In genomic region chr17:56010681-56011080, GRCm38 (mm10) we compare ENCODE assay signal across 7 mouse cellular contexts. TPM values are rescaled to one million over a fixed set of nuclear protein-coding genes. Genes with fewer than 3 reads are reported as not detected.
DNase-seq lines count a peak whose midpoint lies in the region; ATAC-seq and TF ChIP-seq lines count a peak whose summit lies in the region.

No protein-coding gene starts in this region.

- no peak for TF ChIP-seq POLR2A in small intestine, adult 2 months (IDR thresholded peaks at IDR 0.05; ENCODE audit: low read depth, low read length)

- peak overlapping the region; percentile 94 for H3K4me3 ChIP-seq in forebrain, embryonic 15.5 days
- H3K4me3 ChIP-seq in hindbrain, embryonic 14.5 days (replicated peaks; ENCODE audit: low read length), result peak overlapping the region; percentile 88
- peak overlapping the region; percentile 86 for H3K4me3 ChIP-seq in small intestine, adult 2 months (ENCODE audit: low read depth, low read length)

- no peaks in the 10 kb centered on the region for H3K27me3 ChIP-seq in forebrain, embryonic 15.5 days
- H3K27me3 ChIP-seq in hindbrain, embryonic 14.5 days (ENCODE audit: control insufficient read depth, insufficient read depth, low read length), result no peaks in the 10 kb centered on the region
- H3K27me3 ChIP-seq in small intestine, adult 2 months (ENCODE audit: control insufficient read depth, insufficient read depth, low read length), result no peaks in the 10 kb centered on the region

- peak overlapping the region; percentile 85 for H3K4me2 ChIP-seq in forebrain, embryonic 15.5 days (replicated peaks)
- H3K4me2 ChIP-seq in hindbrain, embryonic 14.5 days (replicated peaks), result peak overlapping the region; percentile 91

- no peak for ATAC-seq in forebrain, embryonic 15.5 days (replicated peaks)
- ATAC-seq in hindbrain, embryonic 14.5 days (ENCODE audit: low FRiP score), result no peak
- peak; percentile 8; the same call in 1 of the 2 replicates for ATAC-seq in megakaryocyte-erythroid progenitor cell, adult 5-6 weeks (replicated peaks; ENCODE audit: low FRiP score, low TSS enrichment, poor library complexity, severe bottlenecking)

- peaks cover 34% of the 10 kb centered on the region for H3K36me3 ChIP-seq in forebrain, embryonic 15.5 days
- H3K36me3 ChIP-seq in hindbrain, embryonic 14.5 days (replicated peaks; ENCODE audit: control insufficient read depth, insufficient read depth), result peaks cover 53% of the 10 kb centered on the region
- H3K36me3 ChIP-seq in small intestine, adult 2 months (ENCODE audit: control insufficient read depth, insufficient read depth, low read length), result peaks cover 25% of the 10 kb centered on the region

- peaks cover 32% of the 10 kb centered on the region for H3K4me1 ChIP-seq in forebrain, embryonic 15.5 days
- peaks cover 25% of the 10 kb centered on the region for H3K4me1 ChIP-seq in hindbrain, embryonic 14.5 days (replicated peaks; ENCODE audit: control insufficient read depth, insufficient read depth, low read length)
- H3K4me1 ChIP-seq in small intestine, adult 2 months (ENCODE audit: control insufficient read depth, insufficient read depth, insufficient read length, low read length), result peaks cover 9% of the 10 kb centered on the region

- H3K9ac ChIP-seq in forebrain, embryonic 15.5 days (replicated peaks), result no peak overlapping the region
- peak overlapping the region; percentile 90 for H3K9ac ChIP-seq in hindbrain, embryonic 14.5 days

- DNase-seq in R1 (ENCODE audit: low read depth, low spot score), result peak; percentile 72
- peak; percentile 79 for DNase-seq in cerebellum, adult 11-12 months
- DNase-seq in hindbrain, embryonic 14.5 days (ENCODE audit: low spot score), result peak; percentile 75
- peak; percentile 56 to 66 for DNase-seq in left cerebral cortex, postnatal 25 days (ENCODE audit: low spot score in 2 of 2)

- no peak overlapping the region for H3K27ac ChIP-seq in forebrain, embryonic 15.5 days (replicated peaks)
- no peak overlapping the region for H3K27ac ChIP-seq in hindbrain, embryonic 14.5 days
- H3K27ac ChIP-seq in small intestine, adult 2 months (ENCODE audit: insufficient read depth, low read depth, low read length), result no peak overlapping the region

- WGBS in forebrain, embryonic 15.5 days, result 5% methylated on average over 9 of the region's 9 CpGs
- WGBS in hindbrain, embryonic 14.5 days, result 5% methylated on average over 9 of the region's 9 CpGs
- WGBS in small intestine, adult 2 months, result 4% methylated on average over 9 of the region's 9 CpGs

- intact Hi-C loops in left cerebral cortex, postnatal 25 days (cut with DNase I), result loop anchor here (2.0 kb wide), 1 partner anchor 34 kb away; no protein-coding TSS in a partner anchor

- TF ChIP-seq CTCF in small intestine, adult 2 months (IDR thresholded peaks at IDR 0.05; ENCODE audit: extremely low read depth, insufficient read length, insufficient replicate concordance, low read depth, low read length), result peak; percentile 100

- no peaks in the 10 kb centered on the region for H3K9me3 ChIP-seq in forebrain, embryonic 15.5 days
- H3K9me3 ChIP-seq in hindbrain, embryonic 14.5 days (ENCODE audit: control insufficient read depth, low read length), result no peaks in the 10 kb centered on the region

RNA-seq across cellular contexts. Expression of gene Mpnd, which starts 5.2 kb away (rescaled TPM):
- polyA plus RNA-seq in forebrain, embryonic 15.5 days (2015; fragmentation: Nextera tagmentation; extraction: Ambion mirVana), result 190 and 191 TPM in 2 replicates
- polyA plus RNA-seq in hindbrain, embryonic 14.5 days (2014; fragmentation: Nextera tagmentation; extraction: Ambion mirVana), result 146 and 151 TPM in 2 replicates
- 100 to 1,000 TPM in 1 of 2 experiments, 10 to 100 TPM in 1; 97.4 to 104 TPM for total RNA-seq in left cerebral cortex, postnatal 25 days (2021)
- 5.4 and 12.1 TPM in 2 replicates for total RNA-seq in megakaryocyte-erythroid progenitor cell, adult 5-6 weeks (2014; fragmentation: Nextera tagmentation)
- total RNA-seq in megakaryocyte-erythroid progenitor cell, adult 5-6 weeks (2017), result 2.1 and 6.2 TPM in 2 replicates
- 129 and 424 TPM in 2 replicates for polyA plus RNA-seq in small intestine, adult 2 months (2012; rRNA removed)

RNA-seq across cellular contexts. Expression of gene Stap2, which starts 5.3 kb away (rescaled TPM):
- 4.9 and 5.5 TPM in 2 replicates for polyA plus RNA-seq in forebrain, embryonic 15.5 days (2015; fragmentation: Nextera tagmentation; extraction: Ambion mirVana)
- 5.6 and 6.0 TPM in 2 replicates for polyA plus RNA-seq in hindbrain, embryonic 14.5 days (2014; fragmentation: Nextera tagmentation; extraction: Ambion mirVana)
- 1 to 10 TPM; 1.9 to 3.0 TPM for total RNA-seq in left cerebral cortex, postnatal 25 days (2021)
- not detected in 2 replicates for total RNA-seq in megakaryocyte-erythroid progenitor cell, adult 5-6 weeks (2014; fragmentation: Nextera tagmentation)
- total RNA-seq in megakaryocyte-erythroid progenitor cell, adult 5-6 weeks (2017), result not detected in 2 replicates
- polyA plus RNA-seq in small intestine, adult 2 months (2012; rRNA removed), result 87.8 and 224 TPM in 2 replicates

RNA-seq across cellular contexts. Expression of gene Fsd1, which starts 24.4 kb away (rescaled TPM):
- polyA plus RNA-seq in forebrain, embryonic 15.5 days (2015; fragmentation: Nextera tagmentation; extraction: Ambion mirVana), result 127 and 151 TPM in 2 replicates
- 167 and 175 TPM in 2 replicates for polyA plus RNA-seq in hindbrain, embryonic 14.5 days (2014; fragmentation: Nextera tagmentation; extraction: Ambion mirVana)
- total RNA-seq in left cerebral cortex, postnatal 25 days (2021), result 10 to 100 TPM; 70.5 to 78.8 TPM
- total RNA-seq in megakaryocyte-erythroid progenitor cell, adult 5-6 weeks (2014; fragmentation: Nextera tagmentation), result not detected in 2 replicates
- not detected in 2 replicates for total RNA-seq in megakaryocyte-erythroid progenitor cell, adult 5-6 weeks (2017)
- polyA plus RNA-seq in small intestine, adult 2 months (2012; rRNA removed), result 0.83 and 3.2 TPM in 2 replicates

RNA-seq across cellular contexts. Expression of gene Sh3gl1, which starts 25.8 kb away (rescaled TPM):
- 120 and 122 TPM in 2 replicates for polyA plus RNA-seq in forebrain, embryonic 15.5 days (2015; fragmentation: Nextera tagmentation; extraction: Ambion mirVana)
- 91.1 and 94.1 TPM in 2 replicates for polyA plus RNA-seq in hindbrain, embryonic 14.5 days (2014; fragmentation: Nextera tagmentation; extraction: Ambion mirVana)
- total RNA-seq in left cerebral cortex, postnatal 25 days (2021), result 10 to 100 TPM; 44.5 to 47.8 TPM
- total RNA-seq in megakaryocyte-erythroid progenitor cell, adult 5-6 weeks (2014; fragmentation: Nextera tagmentation), result 25.2 and 35.7 TPM in 2 replicates
- total RNA-seq in megakaryocyte-erythroid progenitor cell, adult 5-6 weeks (2017), result 13.6 and 22.1 TPM in 2 replicates
- 41.8 and 78.2 TPM in 2 replicates for polyA plus RNA-seq in small intestine, adult 2 months (2012; rRNA removed)

RNA-seq across cellular contexts. Expression of gene Chaf1a, which starts 29.6 kb away (rescaled TPM):
- 10.8 and 14.3 TPM in 2 replicates for polyA plus RNA-seq in forebrain, embryonic 15.5 days (2015; fragmentation: Nextera tagmentation; extraction: Ambion mirVana)
- 3.1 and 3.6 TPM in 2 replicates for polyA plus RNA-seq in hindbrain, embryonic 14.5 days (2014; fragmentation: Nextera tagmentation; extraction: Ambion mirVana)
- 1 to 10 TPM; 1.7 to 1.9 TPM for total RNA-seq in left cerebral cortex, postnatal 25 days (2021)
- 46.9 and 47.7 TPM in 2 replicates for total RNA-seq in megakaryocyte-erythroid progenitor cell, adult 5-6 weeks (2014; fragmentation: Nextera tagmentation)
- total RNA-seq in megakaryocyte-erythroid progenitor cell, adult 5-6 weeks (2017), result 34.5 and 37.5 TPM in 2 replicates
- 1.9 and 4.1 TPM in 2 replicates for polyA plus RNA-seq in small intestine, adult 2 months (2012; rRNA removed)

Comparison
In these comparisons a context has a peak if more than half of its experiments do, and no peak if none do; other contexts are left out.
1. RNA of gene Stap2, which starts 5.3 kb away (polyA plus RNA-seq): 87.8 to 224 TPM in small intestine, adult 2 months; 5.6 to 6.0 TPM in hindbrain, embryonic 14.5 days and 4.9 to 5.5 TPM in forebrain, embryonic 15.5 days; every median in the first group is over 10 times any median in the second.
2. RNA of gene Fsd1, which starts 24.4 kb away (polyA plus RNA-seq): 167 to 175 TPM in hindbrain, embryonic 14.5 days and 127 to 151 TPM in forebrain, embryonic 15.5 days; 0.83 to 3.2 TPM in small intestine, adult 2 months; every median in the first group is over 10 times any median in the second.
3. Peak in every context shown above with its lines, with median percentiles within 50 percentile points of each other: DNase-seq and H3K4me3 ChIP-seq.